Mouse (Mus musculus) lung, postnatal 25 days (tissue): ENCODE measurements around the gene Scube1.

Experiments used
- DNase-seq: peaks from one replicate; pipeline ENCODE4 v3.0.0; 2022; ENCODE audit warnings: low spot score

Gene Scube1

GRCm38 (mm10) chr15:83664722-83665121 is 60.1 kb downstream of the Scube1 start:
- DNase-seq: peak; percentile 73

DNA sequence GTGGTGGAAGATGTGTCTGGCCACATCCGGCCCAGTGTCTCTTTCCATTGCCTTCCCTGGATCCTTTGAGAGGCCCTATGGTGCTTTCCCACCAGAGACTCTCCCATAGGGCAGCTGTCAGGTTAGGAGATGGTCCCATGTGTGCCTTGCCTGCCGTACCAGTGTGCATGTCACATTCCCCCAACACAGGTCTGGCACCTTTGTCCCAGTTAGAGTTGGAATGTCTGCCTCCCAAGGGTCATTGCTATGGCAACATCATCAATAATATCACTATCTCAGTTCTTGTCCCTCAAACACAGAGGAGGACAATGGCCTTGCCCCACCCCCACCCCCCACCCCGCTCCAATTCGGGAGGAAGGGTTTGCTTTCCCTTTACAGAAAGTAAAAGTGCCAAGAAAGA is 61.8 kb downstream of the Scube1 start:
- DNase-seq: no peak

GRCm38 (mm10) chr15:83662106-83662505 is 62.7 kb downstream of the Scube1 start:
- no peak for DNase-seq

DNA sequence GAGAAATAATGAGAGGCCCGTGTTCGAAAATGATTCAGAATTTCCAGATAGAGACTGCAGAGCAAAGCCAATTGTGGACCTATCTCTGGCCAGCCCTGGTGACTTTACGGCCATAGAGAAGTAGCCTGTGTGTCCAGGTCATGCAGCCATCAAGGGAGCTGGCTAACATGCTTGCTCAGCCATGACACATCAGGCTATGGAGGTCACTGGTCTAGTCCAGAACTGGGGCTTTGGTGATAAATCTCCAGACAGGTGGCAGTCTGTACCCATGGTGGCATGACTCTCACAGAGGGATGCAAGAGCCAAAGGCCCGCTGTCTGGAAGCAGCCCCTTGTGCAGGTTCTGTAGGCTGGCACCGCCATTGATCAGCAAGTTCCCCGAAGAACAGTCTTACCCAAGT is 82.3 kb downstream of the Scube1 start:
- no peak for DNase-seq

- DNase-seq: no peak
Observed at GRCm38 (mm10) chr15:83640208-83640607, 84.6 kb downstream of the Scube1 start.

GRCm38 (mm10) chr15:83639160-83639559 is 85.7 kb downstream of the Scube1 start:
- peak; percentile 39 for DNase-seq

DNA sequence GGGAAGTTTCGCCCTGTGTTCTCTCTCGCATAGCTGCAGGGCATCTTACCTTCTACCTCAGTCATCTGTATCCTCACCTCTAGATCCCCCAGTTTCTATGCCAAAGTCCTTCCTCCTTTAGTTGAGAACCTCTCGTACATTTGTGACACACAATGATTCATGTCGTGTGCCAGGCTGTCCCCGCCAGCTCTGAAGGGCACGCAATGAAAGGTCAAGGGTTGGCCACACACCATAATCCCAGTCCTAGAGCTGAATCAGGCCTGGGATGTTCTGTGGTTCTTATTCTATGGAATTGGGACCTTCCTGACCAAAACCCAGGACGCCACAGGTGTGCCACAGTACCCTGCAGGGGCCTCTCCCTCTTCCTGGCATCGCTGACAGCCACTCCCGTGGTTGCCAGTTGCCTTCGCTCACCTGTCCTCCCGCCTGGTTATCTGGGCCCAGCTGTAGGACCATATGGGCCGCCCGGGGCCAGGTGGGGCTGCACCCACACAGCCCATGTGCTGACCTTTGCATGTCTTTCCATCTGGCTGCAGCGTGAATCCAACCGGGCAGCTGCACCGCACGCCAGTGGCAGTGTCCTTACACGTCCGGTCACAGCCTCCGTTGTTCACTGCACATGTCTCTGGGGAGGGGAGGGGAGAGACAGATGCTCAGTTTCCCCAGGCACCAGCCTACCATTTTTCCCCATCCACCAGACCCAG is 86.5 kb downstream of the Scube1 start:
- no peak for DNase-seq

DNA sequence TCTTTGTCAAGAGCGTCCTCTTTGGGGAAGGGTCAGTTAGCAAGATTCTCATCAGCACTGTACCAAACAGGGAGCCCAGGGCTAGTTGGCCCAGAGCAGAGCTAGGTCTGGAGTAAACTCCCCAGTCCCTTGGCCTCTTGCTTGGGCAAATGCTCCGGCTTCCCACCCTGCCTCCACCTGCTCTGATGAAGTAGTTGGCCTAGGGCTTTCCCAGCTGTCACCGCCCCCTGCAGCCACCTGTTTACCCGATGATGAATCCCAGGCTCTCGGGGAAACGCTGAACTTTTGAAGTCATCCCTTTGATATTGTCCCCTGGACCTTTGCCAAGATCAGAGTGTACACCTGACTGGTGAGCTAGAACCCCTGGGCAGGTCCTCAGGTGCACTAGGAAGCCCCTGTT is 88.1 kb downstream of the Scube1 start:
- DNase-seq: no peak

DNA sequence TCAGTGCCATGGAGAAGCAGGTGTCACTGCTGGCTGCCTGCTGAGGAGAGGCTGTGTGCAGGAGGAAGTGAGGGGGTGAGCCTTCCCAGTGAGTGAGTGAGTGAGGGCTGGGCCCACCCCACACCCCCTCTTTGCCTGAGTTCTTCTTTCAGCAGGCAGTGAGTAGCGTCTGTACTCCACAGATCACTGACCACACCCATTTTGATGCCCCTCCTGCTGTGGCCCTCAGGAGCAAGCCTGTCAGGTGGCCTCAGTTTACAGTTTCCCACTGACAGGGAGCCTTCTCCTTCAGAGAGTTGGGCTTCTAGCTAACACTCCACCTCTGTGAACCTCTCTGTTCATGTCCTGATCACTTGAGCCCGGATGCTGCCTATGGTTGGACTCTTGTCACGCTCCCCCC is 89.6 kb downstream of the Scube1 start:
- no peak for DNase-seq

- DNase-seq: no peak
Observed at GRCm38 (mm10) chr15:83634076-83634475, 90.7 kb downstream of the Scube1 start.

DNA sequence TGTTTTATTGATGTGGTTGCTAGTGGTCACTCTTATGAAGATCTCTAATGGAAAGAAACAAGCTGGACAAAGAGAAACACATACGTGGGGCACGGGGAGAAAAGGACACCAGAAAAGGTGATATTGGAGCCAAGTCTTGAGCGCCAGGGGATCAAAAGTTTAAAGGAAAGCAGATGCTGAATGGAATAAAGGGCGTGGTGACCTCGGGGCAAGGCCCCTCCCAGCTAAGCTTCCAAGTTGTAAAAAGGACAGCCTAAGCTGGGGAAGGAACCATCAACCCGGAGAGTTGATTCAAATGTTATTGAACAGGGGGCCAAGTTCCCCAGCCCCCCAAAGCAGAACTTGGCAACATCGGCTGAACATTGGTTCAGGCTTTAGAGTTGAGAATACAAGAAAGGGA is 93.8 kb downstream of the Scube1 start:
- DNase-seq: no peak

DNA sequence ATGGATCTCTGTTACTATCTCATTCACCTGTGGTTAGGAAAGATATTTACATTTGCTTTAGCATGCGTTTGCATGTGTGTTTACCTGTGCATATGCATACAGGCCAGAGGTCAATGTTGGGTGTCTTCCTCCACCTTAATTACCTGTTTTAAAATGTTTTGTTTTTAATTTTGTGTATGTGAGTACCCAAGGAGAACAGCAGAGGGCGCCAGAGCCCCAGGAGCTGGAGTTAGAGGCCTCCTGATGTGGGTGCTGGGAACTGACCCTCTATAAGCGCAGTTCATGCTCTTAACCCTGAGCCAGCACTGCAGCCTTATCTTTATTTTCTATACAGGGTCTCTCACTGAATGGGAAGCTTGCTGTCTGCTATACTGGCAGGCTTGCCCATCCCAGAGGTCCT is 95.1 kb downstream of the Scube1 start:
- no peak for DNase-seq

DNA sequence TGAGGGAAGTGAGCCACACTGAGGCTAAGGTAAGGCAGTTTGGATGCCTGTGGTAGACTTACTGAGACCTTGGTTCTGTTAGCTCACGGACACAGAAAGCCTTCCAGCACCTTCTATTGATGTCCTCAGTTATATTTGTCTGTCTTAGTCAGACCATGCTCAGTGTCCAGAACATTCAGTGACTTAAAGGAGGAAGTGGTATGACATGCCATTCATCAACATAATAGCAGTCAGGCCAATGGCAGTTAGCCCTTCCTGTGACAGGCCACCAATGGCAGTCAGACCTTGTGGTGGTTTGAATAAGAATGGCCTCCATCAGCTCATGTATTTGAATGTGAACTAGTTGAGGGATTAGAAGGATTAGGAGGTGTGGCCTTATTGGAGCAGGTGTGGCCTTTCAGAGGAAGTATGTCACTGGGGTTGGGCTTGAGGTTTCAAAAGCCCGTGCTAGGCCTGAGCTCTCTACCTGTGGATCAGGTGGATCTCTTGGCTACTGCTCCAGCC is 98.6 kb downstream of the Scube1 start:
- DNase-seq: no peak

GRCm38 (mm10) chr15:83615245-83615644 is 109.6 kb downstream of the Scube1 start:
- no peak for DNase-seq

GRCm38 (mm10) chr15:83607115-83607802 is 117.6 kb downstream of the Scube1 start:
- DNase-seq: peak; percentile 81

- DNase-seq: no peak
Observed at GRCm38 (mm10) chr15:83606700-83607099, 118.1 kb downstream of the Scube1 start.

- DNase-seq: no peak
Observed at GRCm38 (mm10) chr15:83606216-83606615, 118.6 kb downstream of the Scube1 start.

DNA sequence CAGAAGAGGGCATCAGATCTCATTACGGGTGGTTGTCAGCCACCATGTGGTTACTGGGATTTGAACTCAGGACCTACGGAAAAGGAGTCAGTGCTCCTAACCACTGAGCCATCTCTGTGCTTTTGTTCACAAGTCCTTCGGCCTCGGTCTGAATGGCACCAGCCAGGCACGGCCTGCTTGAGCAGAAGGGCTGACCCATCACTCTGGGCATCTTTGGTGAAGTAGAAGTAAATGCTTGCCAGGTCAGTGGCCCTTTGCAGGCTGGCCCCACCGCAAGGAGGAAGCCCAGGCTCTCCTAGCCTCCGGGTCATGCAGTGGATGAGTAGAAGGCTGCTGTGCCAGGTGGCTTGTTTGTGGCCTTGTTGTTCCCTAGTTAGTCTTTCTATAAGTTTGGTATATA is 121.4 kb downstream of the Scube1 start:
- DNase-seq: no peak

DNA sequence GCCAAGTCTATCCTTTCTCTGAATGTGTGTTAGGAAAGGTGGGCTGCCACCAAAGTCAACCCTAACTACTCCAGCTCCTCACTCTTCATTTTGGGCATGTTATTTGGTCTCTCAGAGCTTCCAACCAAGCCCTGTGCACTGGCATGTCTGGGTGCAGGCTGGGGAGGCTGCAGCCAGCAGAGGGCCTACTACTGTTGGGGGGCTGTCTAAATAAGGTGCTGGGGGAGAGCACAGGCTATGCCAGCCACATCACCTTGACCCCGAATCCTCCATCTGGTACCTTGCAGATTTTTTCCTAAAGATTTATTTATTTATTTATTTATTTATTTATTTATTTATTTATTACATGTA is 121.8 kb downstream of the Scube1 start:
- DNase-seq: no peak

DNA sequence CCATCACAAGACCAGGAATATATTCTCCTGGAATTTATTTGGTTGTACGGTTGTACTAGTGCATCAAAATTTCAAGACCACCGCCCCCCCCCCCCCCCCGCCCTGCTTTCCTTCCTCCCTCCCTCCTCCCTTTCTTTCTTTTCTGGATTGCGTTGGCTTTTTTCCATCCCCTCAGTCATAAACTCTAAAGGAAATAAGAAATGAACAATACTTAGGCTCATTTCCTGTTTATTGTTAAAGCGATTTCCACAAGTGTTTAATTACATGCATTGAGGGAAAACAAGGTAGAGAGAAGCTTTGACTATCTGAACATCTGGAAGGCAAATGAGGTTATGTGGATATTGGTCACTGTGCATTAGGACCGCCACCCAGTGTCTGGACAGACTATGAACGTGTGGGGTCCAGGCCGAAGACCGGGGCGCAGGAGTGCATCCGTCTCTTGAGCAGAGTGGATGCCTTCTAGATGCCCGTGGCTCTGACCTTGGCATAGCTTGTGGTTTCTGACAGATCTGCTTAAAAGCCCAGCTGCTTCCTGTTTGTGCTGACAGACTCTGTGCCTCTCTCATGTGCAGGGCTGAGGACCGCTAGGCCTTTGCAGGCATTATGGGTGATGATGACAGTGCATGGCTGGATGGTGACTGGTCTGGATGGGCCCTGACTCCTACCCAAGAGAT is 122.3 kb downstream of the Scube1 start:
- peak; percentile 71 for DNase-seq

DNA sequence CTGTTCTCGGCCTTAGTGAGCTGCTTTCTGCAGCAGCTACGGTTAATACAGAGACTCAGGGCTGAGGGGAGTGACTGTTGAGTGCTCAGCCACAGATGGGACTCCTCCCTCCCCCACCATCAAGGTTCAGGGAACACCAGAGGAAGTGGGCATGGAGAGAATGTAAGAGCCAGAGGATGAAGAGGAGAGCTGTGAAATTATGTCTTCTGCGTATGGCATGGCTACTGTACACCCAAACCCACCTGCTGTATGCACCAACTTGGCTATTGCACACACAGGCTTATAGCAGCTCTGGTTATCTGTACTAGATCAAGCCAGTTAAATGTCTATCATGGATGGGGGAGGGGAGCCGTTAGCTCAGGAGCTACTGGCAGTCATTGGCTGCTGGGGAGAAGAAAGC is 123.6 kb downstream of the Scube1 start:
- DNase-seq: no peak

GRCm38 (mm10) chr15:83596833-83597232 is 128.0 kb downstream of the Scube1 start:
- DNase-seq: no peak

GRCm38 (mm10) chr15:83595364-83595711 is 129.5 kb downstream of the Scube1 start:
- no peak for DNase-seq
